In genomic region chr8:70458462-70458861, GRCm38 (mm10) we compare ENCODE assay signal across 30 mouse cellular contexts. TPM values are rescaled to one million over a fixed set of nuclear protein-coding genes. Genes with fewer than 3 reads are reported as not detected.
DNase-seq lines count a peak whose midpoint lies in the region; ATAC-seq and TF ChIP-seq lines count a peak whose summit lies in the region.
"Had no signal": no experiment of that assay in that cellular context is flagged by ENCODE, and none has a peak within 500 bp of the region (broad histone marks: within the 10 kb centered on the region; RNA-seq: fewer than 3 reads in every experiment).

No protein-coding gene starts in this region.

- WGBS in hindbrain, postnatal 0 days, result 94% methylated on average over 3 of the region's 3 CpGs
- 91% methylated on average over 3 of the region's 3 CpGs for WGBS in hindbrain, embryonic 12.5 days

- no peak for TF ChIP-seq CTCF in hindbrain, postnatal 0 days (IDR thresholded peaks at IDR 0.05; ENCODE audit: low read depth)

- ATAC-seq in hindbrain, postnatal 0 days, result no peak
- no peak for ATAC-seq in hindbrain, embryonic 12.5 days (ENCODE audit: low FRiP score)
- ATAC-seq: forebrain, embryonic 14.5 days; forebrain, postnatal 0 days; intestine, embryonic 15.5 days had no signal

- no peaks in the 10 kb centered on the region for H3K9me3 ChIP-seq in hindbrain, postnatal 0 days (ENCODE audit: low read length)
- H3K9me3 ChIP-seq in hindbrain, embryonic 12.5 days (replicated peaks), result no peaks in the 10 kb centered on the region
- H3K9me3 ChIP-seq: embryonic facial prominence, embryonic 12.5 days; embryonic facial prominence, embryonic 15.5 days; hindbrain, embryonic 15.5 days; intestine, embryonic 15.5 days had no signal

- H3K4me2 ChIP-seq in hindbrain, postnatal 0 days (ENCODE audit: low read depth, low read length), result no peak overlapping the region
- H3K4me2 ChIP-seq in hindbrain, embryonic 12.5 days (replicated peaks), result no peak overlapping the region
- H3K4me2 ChIP-seq: embryonic facial prominence, embryonic 12.5 days; embryonic facial prominence, embryonic 15.5 days; heart, embryonic 13.5 days; hindbrain, embryonic 15.5 days; intestine, embryonic 15.5 days had no signal

- no peaks in the 10 kb centered on the region for H3K36me3 ChIP-seq in hindbrain, postnatal 0 days (ENCODE audit: insufficient read depth, low read length)
- H3K36me3 ChIP-seq in hindbrain, embryonic 12.5 days, result 0 out of 2 replicates have a peak, but pooled peaks cover 4% of the 10 kb centered on the region
- H3K36me3 ChIP-seq: embryonic facial prominence, embryonic 12.5 days; embryonic facial prominence, embryonic 15.5 days; hindbrain, embryonic 15.5 days; intestine, embryonic 15.5 days had no signal

- 0 out of 2 replicates have a peak, but pooled peaks cover 3% of the 10 kb centered on the region for H3K4me1 ChIP-seq in hindbrain, postnatal 0 days (ENCODE audit: insufficient read depth, low read length)
- H3K4me1 ChIP-seq in hindbrain, embryonic 12.5 days, result 0 out of 2 replicates have a peak, but pooled peaks cover 3% of the 10 kb centered on the region
- H3K4me1 ChIP-seq: intestine, embryonic 15.5 days had no signal

- H3K4me3 ChIP-seq in hindbrain, postnatal 0 days (ENCODE audit: low read length), result no peak overlapping the region
- H3K4me3 ChIP-seq in hindbrain, embryonic 12.5 days, result no peak overlapping the region
- H3K4me3 ChIP-seq: embryonic facial prominence, embryonic 12.5 days; embryonic facial prominence, embryonic 15.5 days; gastrocnemius, adult 2 months; heart, embryonic 13.5 days; hindbrain, embryonic 15.5 days; intestine, embryonic 15.5 days had no signal

- H3K27ac ChIP-seq in hindbrain, postnatal 0 days, result no peak overlapping the region
- H3K27ac ChIP-seq in hindbrain, embryonic 12.5 days, result no peak overlapping the region
- H3K27ac ChIP-seq: embryonic facial prominence, embryonic 12.5 days; embryonic facial prominence, embryonic 15.5 days; gastrocnemius, adult 2 months; heart, embryonic 13.5 days; hindbrain, embryonic 15.5 days; intestine, embryonic 15.5 days had no signal

- 0 out of 2 replicates have a peak overlapping the region, but pooled peaks have one; percentile 24 for H3K9ac ChIP-seq in hindbrain, postnatal 0 days (replicated peaks; ENCODE audit: low read length)
- H3K9ac ChIP-seq in hindbrain, embryonic 12.5 days, result no peak overlapping the region
- H3K9ac ChIP-seq: embryonic facial prominence, embryonic 12.5 days; embryonic facial prominence, embryonic 15.5 days; forebrain, postnatal 0 days; heart, embryonic 13.5 days; hindbrain, embryonic 15.5 days; intestine, embryonic 15.5 days had no signal

- peak; percentile 59 to 86 for DNase-seq in adrenal gland, adult (ENCODE audit: inconsistent age in 2 of 2, low spot score in 1 of 2)
- DNase-seq in adrenal gland, postnatal 14 days, result no peak
- peak; percentile 33 for DNase-seq in adrenal gland, postnatal 10 days
- DNase-seq in adrenal gland, adult 18-20 months (ENCODE audit: low spot score in 2 of 2), result no peak
- DNase-seq in hindbrain, postnatal 0 days (ENCODE audit: low spot score), result no peak
- DNase-seq in 3T3-L1 (ENCODE audit: low read depth, low spot score), result peak; percentile 62
- no peak for DNase-seq in right cerebral cortex, adult 2 months (ENCODE audit: low spot score in 2 of 2)
- DNase-seq: B cell, adult 2 months; cerebellum, adult 11-12 months; cerebellum, adult 9-11 months; cerebellum, postnatal 25 days; forebrain, postnatal 0 days; gastrocnemius, adult 2 months; gastrocnemius, postnatal 14 days; heart, postnatal 14 days; heart, postnatal 4 days; kidney, adult 11 months; kidney, adult 8-10 months had no signal

- H3K27me3 ChIP-seq in hindbrain, postnatal 0 days (ENCODE audit: insufficient read depth, low read length), result no peaks in the 10 kb centered on the region
- no peaks in the 10 kb centered on the region for H3K27me3 ChIP-seq in hindbrain, embryonic 12.5 days
- H3K27me3 ChIP-seq: CH12.LX; embryonic facial prominence, embryonic 12.5 days; embryonic facial prominence, embryonic 15.5 days; heart, embryonic 13.5 days; hindbrain, embryonic 15.5 days; intestine, embryonic 15.5 days had no signal

RNA-seq across cellular contexts. Expression of gene Klhl26, which starts 18.3 kb away (rescaled TPM):
- total RNA-seq in adrenal gland, postnatal 14 days (2021), result 15.7 and 16.3 TPM in 2 replicates
- total RNA-seq in adrenal gland, postnatal 10 days (2021), result 10 to 100 TPM; 14.0 to 15.1 TPM
- 10 to 100 TPM; 26.0 to 27.0 TPM for total RNA-seq in adrenal gland, adult 18-20 months (2021)
- total RNA-seq in hindbrain, postnatal 0 days (2014; rRNA removed), result 61.8 and 65.4 TPM in 2 replicates
- polyA plus RNA-seq in hindbrain, postnatal 0 days (2015; fragmentation: Nextera tagmentation; extraction: Ambion mirVana), result 33.6 and 35.8 TPM in 2 replicates
- polyA plus RNA-seq in hindbrain, embryonic 12.5 days (2016; fragmentation: Nextera tagmentation; extraction: Ambion mirVana), result 22.2 and 23.9 TPM in 2 replicates

RNA-seq across cellular contexts. Expression of gene Crtc1, which starts 19.1 kb away (rescaled TPM):
- 19.4 and 20.6 TPM in 2 replicates for total RNA-seq in adrenal gland, postnatal 14 days (2021)
- 10 to 100 TPM; 14.1 to 19.4 TPM for total RNA-seq in adrenal gland, postnatal 10 days (2021)
- total RNA-seq in adrenal gland, adult 18-20 months (2021), result 10 to 100 TPM; 19.3 to 22.3 TPM
- 51.8 and 54.0 TPM in 2 replicates for total RNA-seq in hindbrain, postnatal 0 days (2014; rRNA removed)
- polyA plus RNA-seq in hindbrain, postnatal 0 days (2015; fragmentation: Nextera tagmentation; extraction: Ambion mirVana), result 31.5 and 39.3 TPM in 2 replicates
- polyA plus RNA-seq in hindbrain, embryonic 12.5 days (2016; fragmentation: Nextera tagmentation; extraction: Ambion mirVana), result 24.6 and 27.1 TPM in 2 replicates

RNA-seq across cellular contexts. Expression of gene Tmem59l, which starts 28.7 kb away (rescaled TPM):
- 4.6 and 5.6 TPM in 2 replicates for total RNA-seq in adrenal gland, postnatal 14 days (2021)
- total RNA-seq in adrenal gland, postnatal 10 days (2021), result 1 to 10 TPM; 2.9 to 4.5 TPM
- total RNA-seq in adrenal gland, adult 18-20 months (2021), result 10 to 100 TPM; 20.4 to 26.4 TPM
- total RNA-seq in hindbrain, postnatal 0 days (2014; rRNA removed), result 196 and 198 TPM in 2 replicates
- 191 and 205 TPM in 2 replicates for polyA plus RNA-seq in hindbrain, postnatal 0 days (2015; fragmentation: Nextera tagmentation; extraction: Ambion mirVana)
- 27.0 and 29.2 TPM in 2 replicates for polyA plus RNA-seq in hindbrain, embryonic 12.5 days (2016; fragmentation: Nextera tagmentation; extraction: Ambion mirVana)
- total RNA-seq: CH12.LX; common myeloid progenitor, adult 5-6 weeks; G1E; gastrocnemius, adult 2 months; gastrocnemius, postnatal 14 days; gastrocnemius, postnatal 4 days; heart, adult 8-10 months; heart, postnatal 14 days; heart, postnatal 4 days had no signal

RNA-seq across cellular contexts. Expression of gene Crlf1, which starts 34.5 kb away (rescaled TPM):
- not detected in 2 replicates for total RNA-seq in adrenal gland, postnatal 14 days (2021)
- total RNA-seq in adrenal gland, postnatal 10 days (2021), result under 1 TPM; 0.21 to 0.42 TPM
- total RNA-seq in adrenal gland, adult 18-20 months (2021), result 1 to 10 TPM in 1 of 2 experiments, under 1 TPM in 1; 0.74 to 1.6 TPM
- 6.5 and 26.7 TPM in 2 replicates for total RNA-seq in hindbrain, postnatal 0 days (2014; rRNA removed)
- polyA plus RNA-seq in hindbrain, postnatal 0 days (2015; fragmentation: Nextera tagmentation; extraction: Ambion mirVana), result 16.3 and 17.3 TPM in 2 replicates
- polyA plus RNA-seq in hindbrain, embryonic 12.5 days (2016; fragmentation: Nextera tagmentation; extraction: Ambion mirVana), result 3.3 and 4.2 TPM in 2 replicates
- total RNA-seq: common myeloid progenitor, adult 5-6 weeks; G1E had no signal
- polyA plus RNA-seq: G1E had no signal

RNA-seq across cellular contexts. Expression of gene Rex1bd, which starts 48.1 kb away (rescaled TPM):
- 116 and 123 TPM in 2 replicates for total RNA-seq in adrenal gland, postnatal 14 days (2021)
- 100 to 1,000 TPM; 121 to 130 TPM for total RNA-seq in adrenal gland, postnatal 10 days (2021)
- total RNA-seq in adrenal gland, adult 18-20 months (2021), result 100 to 1,000 TPM; 155 to 174 TPM
- 140 TPM in 2 replicates for total RNA-seq in hindbrain, postnatal 0 days (2014; rRNA removed)
- 188 and 190 TPM in 2 replicates for polyA plus RNA-seq in hindbrain, postnatal 0 days (2015; fragmentation: Nextera tagmentation; extraction: Ambion mirVana)
- 118 TPM in 2 replicates for polyA plus RNA-seq in hindbrain, embryonic 12.5 days (2016; fragmentation: Nextera tagmentation; extraction: Ambion mirVana)

Comparison
In these comparisons a context has a peak if more than half of its experiments do, and no peak if none do; other contexts are left out.
1. DNase-seq: peak in adrenal gland, adult (2 of 2), adrenal gland, postnatal 10 days (single experiment) and 3T3-L1 (single experiment); none in adrenal gland, postnatal 14 days (single experiment), adrenal gland, adult 18-20 months (0 of 2), hindbrain, postnatal 0 days (single experiment) and right cerebral cortex, adult 2 months (0 of 2).